Mouse (Mus musculus) liver, embryonic 11.5 days (tissue): ENCODE measurements around the gene Sorcs1. TPM values are rescaled to one million over a fixed set of nuclear protein-coding genes. Genes with fewer than 3 reads are reported as not detected.
A peak's percentile ranks its signal among the peaks of the same experiment; 100 is the strongest.

Experiments used
- ATAC-seq: fragments of 200-750 bp; cut with Nextera tagmentation; replicated peaks from 2 replicates; pipeline ENCODE4 v1.8.0; 2017; ENCODE audit warnings: moderate number of reproducible peaks, mild to moderate bottlenecking, moderate TSS enrichment, moderate library complexity; ENCODE audit not compliant: low FRiP score
- DNase-seq: peaks from one replicate; pipeline ENCODE4 v3.0.0-alpha.2; 2017; ENCODE audit warnings: low spot score
- H3K27ac ChIP-seq: fragments of 300-500 bp; sonication (generic); 2 replicates; pipeline ENCODE4 v1.5.1; 2014; ENCODE audit warnings: mild to moderate bottlenecking, low read depth, low read length, control low read depth
- H3K27me3 ChIP-seq: fragments of 300-500 bp; sonication (generic); replicated peaks from 2 replicates; pipeline ENCODE4 v1.6.1; 2014; ENCODE audit warnings: low read length, mixed read lengths; ENCODE audit not compliant: control insufficient read depth, insufficient read depth
- H3K36me3 ChIP-seq: fragments of 300-500 bp; sonication (generic); 2 replicates; pipeline ENCODE4 v1.6.1; 2014; ENCODE audit warnings: mild to moderate bottlenecking, low read length, moderate library complexity, mixed read lengths; ENCODE audit not compliant: control insufficient read depth, insufficient read depth
- H3K4me1 ChIP-seq: fragments of 300-500 bp; sonication (generic); replicated peaks from 2 replicates; pipeline ENCODE4 v1.6.1; 2014; ENCODE audit warnings: low read length, mixed read lengths; ENCODE audit not compliant: control insufficient read depth, insufficient read depth
- H3K4me2 ChIP-seq: fragments of 300-500 bp; sonication (generic); 2 replicates; pipeline ENCODE4 v1.6.1; 2014; ENCODE audit warnings: mild to moderate bottlenecking, control low read depth, moderate library complexity
- H3K4me3 ChIP-seq: fragments of 300-500 bp; sonication (generic); 2 replicates; pipeline ENCODE4 v1.5.1; 2014; ENCODE audit warnings: low read depth, low read length, control low read depth
- H3K9ac ChIP-seq: fragments of 300-500 bp; sonication (generic); 2 replicates; pipeline ENCODE4 v1.6.1; 2014; ENCODE audit warnings: low read depth, low read length, control low read depth
- H3K9me3 ChIP-seq: fragments of 300-500 bp; sonication (generic); 2 replicates; pipeline ENCODE4 v1.6.1; 2016; ENCODE audit warnings: low read length, inconsistent platforms, mixed read lengths; ENCODE audit not compliant: control insufficient read depth
- WGBS: fragments of 180-500 bp; shearing (Covaris S2); extraction: QIAGEN DNeasy Blood & Tissue Kit; methylation state at CpG from one replicate; pipeline ENCODE4 v1.1.7; 2014; 5-methylcytosine and 5-hydroxymethylcytosine counted together
- polyA plus RNA-seq: library from polyadenylated mRNA; unstranded; fragments of >200 nt; fragmentation: Nextera tagmentation; extraction: Ambion mirVana; gene quantifications from 2 replicates; pipeline ENCODE4 v1.2.1, GENCODE M21; 2014

Sorcs1 gene
- polyA plus RNA-seq, 1 experiment from 2014 or later = 0.52 TPM

- Histone ChIP-seq H3K4me3 (no peak overlapping the region), H3K4me2 (no peak overlapping the region), H3K27me3 (no peaks in the 10 kb centered on the region), H3K9me3 (no peaks in the 10 kb centered on the region), H3K27ac (no peak overlapping the region), H3K36me3 (no peaks in the 10 kb centered on the region), H3K9ac (no peak overlapping the region), H3K4me1 (no peaks in the 10 kb centered on the region)
- DNase-seq (no peak), ATAC-seq (no peak)
- 71% methylated on average over 10 of the region's 10 CpGs for WGBS
Observed at GRCm38 (mm10) chr19:50185769-50186715, 492.4 kb downstream of the Sorcs1 start.

GRCm38 (mm10) chr19:50184901-50185623, 493.4 kb downstream of the Sorcs1 start:
- H3K4me1 ChIP-seq = no peaks in the 10 kb centered on the region
- H3K4me3 ChIP-seq = no peak overlapping the region
- H3K9ac ChIP-seq = no peak overlapping the region
- no peak overlapping the region for H3K27ac ChIP-seq
- no peaks in the 10 kb centered on the region for H3K36me3 ChIP-seq
- 43% methylated on average over 21 of the region's 21 CpGs for WGBS
- ATAC-seq = no peak
- H3K4me2 ChIP-seq = no peak overlapping the region
- no peaks in the 10 kb centered on the region for H3K9me3 ChIP-seq
- H3K27me3 ChIP-seq = no peaks in the 10 kb centered on the region
- peak; percentile 33 for DNase-seq

- no peaks in the 10 kb centered on the region for H3K27me3 ChIP-seq
- DNase-seq (no peak), ATAC-seq (no peak)
- no peak overlapping the region for H3K4me2 ChIP-seq
- no peaks in the 10 kb centered on the region for H3K36me3 ChIP-seq
- 79% methylated on average over 4 of the region's 4 CpGs for WGBS
- H3K4me3 ChIP-seq = no peak overlapping the region
- no peak overlapping the region for H3K27ac ChIP-seq
- H3K9ac ChIP-seq = no peak overlapping the region
- no peaks in the 10 kb centered on the region for H3K9me3 ChIP-seq
- no peaks in the 10 kb centered on the region for H3K4me1 ChIP-seq
Observed at GRCm38 (mm10) chr19:50178851-50179250, 499.6 kb downstream of the Sorcs1 start.

- Histone ChIP-seq H3K27ac (no peak overlapping the region), H3K4me2 (no peak overlapping the region), H3K9me3 (no peaks in the 10 kb centered on the region), H3K27me3 (no peaks in the 10 kb centered on the region), H3K4me1 (no peaks in the 10 kb centered on the region), H3K36me3 (no peaks in the 10 kb centered on the region), H3K9ac (no peak overlapping the region), H3K4me3 (no peak overlapping the region)
- ATAC-seq (no peak), DNase-seq (no peak)
- 77% methylated on average over 4 of the region's 4 CpGs for WGBS
Observed at GRCm38 (mm10) chr19:50178151-50178550, 500.3 kb downstream of the Sorcs1 start.

- no peak overlapping the region for H3K4me2 ChIP-seq
- no peaks in the 10 kb centered on the region for H3K9me3 ChIP-seq
- 62% methylated on average over 4 of the region's 4 CpGs for WGBS
- no peak for ATAC-seq
- no peaks in the 10 kb centered on the region for H3K4me1 ChIP-seq
- no peak overlapping the region for H3K4me3 ChIP-seq
- H3K27ac ChIP-seq = no peak overlapping the region
- H3K27me3 ChIP-seq = no peaks in the 10 kb centered on the region
- no peaks in the 10 kb centered on the region for H3K36me3 ChIP-seq
- no peak overlapping the region for H3K9ac ChIP-seq
- no peak for DNase-seq
Observed at GRCm38 (mm10) chr19:50171849-50172248, 506.6 kb downstream of the Sorcs1 start.

GRCm38 (mm10) chr19:50151111-50151510, 527.3 kb downstream of the Sorcs1 start:
- WGBS = 72% methylated on average over 6 of the region's 6 CpGs
- no peaks in the 10 kb centered on the region for H3K4me1 ChIP-seq
- no peaks in the 10 kb centered on the region for H3K9me3 ChIP-seq
- H3K4me3 ChIP-seq = no peak overlapping the region
- no peak for ATAC-seq
- no peak overlapping the region for H3K4me2 ChIP-seq
- no peak overlapping the region for H3K9ac ChIP-seq
- H3K27ac ChIP-seq = no peak overlapping the region
- no peak for DNase-seq
- H3K27me3 ChIP-seq = no peaks in the 10 kb centered on the region
- no peaks in the 10 kb centered on the region for H3K36me3 ChIP-seq

GRCm38 (mm10) chr19:50145919-50146318, 532.5 kb downstream of the Sorcs1 start:
- ATAC-seq (no peak), DNase-seq (no peak)
- no peaks in the 10 kb centered on the region for H3K4me1 ChIP-seq
- no peak overlapping the region for H3K4me2 ChIP-seq
- H3K36me3 ChIP-seq = no peaks in the 10 kb centered on the region
- no peak overlapping the region for H3K4me3 ChIP-seq
- H3K27me3 ChIP-seq = no peaks in the 10 kb centered on the region
- no peak overlapping the region for H3K9ac ChIP-seq
- no peak overlapping the region for H3K27ac ChIP-seq
- no peaks in the 10 kb centered on the region for H3K9me3 ChIP-seq
- 45% methylated on average over 3 of the region's 3 CpGs for WGBS

GRCm38 (mm10) chr19:50141853-50142252, 536.6 kb downstream of the Sorcs1 start:
- DNase-seq (no peak), ATAC-seq (no peak)
- H3K27me3 ChIP-seq = no peaks in the 10 kb centered on the region
- H3K9ac ChIP-seq = no peak overlapping the region
- H3K9me3 ChIP-seq = no peaks in the 10 kb centered on the region
- H3K4me3 ChIP-seq = no peak overlapping the region
- H3K27ac ChIP-seq = no peak overlapping the region
- 71% methylated on average over 8 of the region's 8 CpGs for WGBS
- no peaks in the 10 kb centered on the region for H3K36me3 ChIP-seq
- H3K4me1 ChIP-seq = no peaks in the 10 kb centered on the region
- H3K4me2 ChIP-seq = no peak overlapping the region
